Mouse (Mus musculus) megakaryocyte-erythroid progenitor cell, adult 5-6 weeks (primary cell): Measurements from ENCODE around the gene Gm15130. TPM values are rescaled to one million over a fixed set of nuclear protein-coding genes. Genes with fewer than 3 reads are reported as not detected.

ENCODE experiments used
- ATAC-seq: replicated peaks from 2 replicates; pipeline ENCODE4 v1.8.0; 2016; ENCODE audit warnings: mild to moderate bottlenecking, inconsistent platforms; ENCODE audit not compliant: severe bottlenecking, poor library complexity, low FRiP score, low TSS enrichment
- total RNA-seq, 2 experiments: library from RNA; stranded (forward) in 1 of 2; stranded (reverse) in 1 of 2; fragments of 200-1000, 215-1000 nt in 1 of 2; fragments of >200 nt in 1 of 2; fragmentation: Nextera tagmentation in 1 of 2; gene quantifications; 2 replicates each; pipeline ENCODE4 v1.2.3; 2014 to 2017

Gene Gm15130
- total RNA-seq (2014; fragmentation: Nextera tagmentation) (not detected in 2 replicates), total RNA-seq (2017) (not detected in 2 replicates)

GRCm38 (mm10) chr2:111152836-111153235 lies at the start of gene Gm15130:
Gene Gm15130, minus strand, starts transcription at chr2:111152936.
- ATAC-seq, result no peak

GRCm38 (mm10) chr2:111182068-111182467 lies 29.3 kb upstream of the Gm15130 start:
- ATAC-seq, result no peak

DNA sequence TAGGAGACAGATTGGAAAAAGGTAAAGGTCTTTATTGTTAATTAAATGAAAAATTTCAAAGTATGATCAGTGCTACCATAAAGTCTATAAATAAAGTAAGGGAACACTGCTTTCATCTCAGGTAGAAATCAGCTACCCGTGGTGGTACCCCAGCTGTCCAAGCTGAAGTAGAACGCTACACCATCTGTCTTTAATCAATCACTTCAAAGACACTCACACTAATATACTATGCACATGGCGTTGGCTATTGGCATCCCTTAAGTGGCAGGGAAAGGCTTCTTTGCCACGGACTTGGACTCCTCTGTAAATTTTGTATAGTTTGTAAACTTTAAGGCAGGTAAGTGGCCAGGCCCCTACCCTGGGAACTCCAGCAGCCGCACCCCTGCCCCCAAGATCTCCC lies 17.0 kb downstream of the Gm15130 start:
- no peak for ATAC-seq

- ATAC-seq, result no peak
Observed at GRCm38 (mm10) chr2:111105882-111106281, 46.9 kb downstream of the Gm15130 start, which contains the start of gene Gm13941. Gene Gm13941, minus strand, starts transcription at chr2:111105982.

Other genes with a start within 250 kb of the Gm15130 start
- not detected in 2 replicates for gene Ano3, start 202.0 kb downstream of the Gm15130 start, total RNA-seq (2014; fragmentation: Nextera tagmentation)
- not detected in 2 replicates for gene Ano3, start 202.0 kb downstream of the Gm15130 start, total RNA-seq (2017)
- gene Gm13941, start 47.0 kb downstream of the Gm15130 start, total RNA-seq (2014; fragmentation: Nextera tagmentation), result not detected in 2 replicates
- gene Gm13941, start 47.0 kb downstream of the Gm15130 start, total RNA-seq (2017), result not detected in 2 replicates
- not detected in 2 replicates for gene 4930430A15Rik, start 76.7 kb upstream of the Gm15130 start, total RNA-seq (2014; fragmentation: Nextera tagmentation)
- not detected in 2 replicates for gene 4930430A15Rik, start 76.7 kb upstream of the Gm15130 start, total RNA-seq (2017)
- gene Olfr1275, start 82.3 kb upstream of the Gm15130 start, total RNA-seq (2014; fragmentation: Nextera tagmentation), result not detected in 2 replicates
- not detected in 2 replicates for gene Olfr1275, start 82.3 kb upstream of the Gm15130 start, total RNA-seq (2017)
- not detected in 2 replicates for gene Olfr1276, start 101.6 kb upstream of the Gm15130 start, total RNA-seq (2014; fragmentation: Nextera tagmentation)
- not detected in 2 replicates for gene Olfr1276, start 101.6 kb upstream of the Gm15130 start, total RNA-seq (2017)
- not detected in 2 replicates for gene Olfr1277, start 121.2 kb upstream of the Gm15130 start, total RNA-seq (2014; fragmentation: Nextera tagmentation)
- gene Olfr1277, start 121.2 kb upstream of the Gm15130 start, total RNA-seq (2017), result not detected in 2 replicates
- not detected in 2 replicates for gene Olfr1278, start 137.2 kb upstream of the Gm15130 start, total RNA-seq (2014; fragmentation: Nextera tagmentation)
- gene Olfr1278, start 137.2 kb upstream of the Gm15130 start, total RNA-seq (2017), result not detected in 2 replicates
- gene Olfr1279, start 147.7 kb upstream of the Gm15130 start, total RNA-seq (2014; fragmentation: Nextera tagmentation), result not detected in 2 replicates
- gene Olfr1279, start 147.7 kb upstream of the Gm15130 start, total RNA-seq (2017), result not detected in 2 replicates
- not detected in 2 replicates for gene Olfr1280, start 161.1 kb upstream of the Gm15130 start, total RNA-seq (2014; fragmentation: Nextera tagmentation)
- gene Olfr1280, start 161.1 kb upstream of the Gm15130 start, total RNA-seq (2017), result not detected in 2 replicates
- gene Olfr1281, start 173.6 kb upstream of the Gm15130 start, total RNA-seq (2014; fragmentation: Nextera tagmentation), result not detected in 2 replicates
- not detected in 2 replicates for gene Olfr1281, start 173.6 kb upstream of the Gm15130 start, total RNA-seq (2017)
- gene Olfr1282, start 183.1 kb upstream of the Gm15130 start, total RNA-seq (2014; fragmentation: Nextera tagmentation), result not detected in 2 replicates
- not detected in 2 replicates for gene Olfr1282, start 183.1 kb upstream of the Gm15130 start, total RNA-seq (2017)
- gene Olfr1283, start 213.9 kb upstream of the Gm15130 start, total RNA-seq (2014; fragmentation: Nextera tagmentation), result not detected in 2 replicates
- not detected in 2 replicates for gene Olfr1283, start 213.9 kb upstream of the Gm15130 start, total RNA-seq (2017)
- not detected in 2 replicates for gene Olfr1284, start 222.6 kb upstream of the Gm15130 start, total RNA-seq (2014; fragmentation: Nextera tagmentation)
- gene Olfr1284, start 222.6 kb upstream of the Gm15130 start, total RNA-seq (2017), result not detected in 2 replicates